Mouse (Mus musculus) adrenal gland, postnatal 25 days (tissue): ENCODE measurements at regions not wholly inside any gene's neighbourhood (a gene's known extent, or its start where the extent isn't known, plus 50 kb on each side); places are given as distances from the start of the nearest gene placed in this dataset.
"Not testable (repeated sequence)": the region's sequence is repeated elsewhere in the genome, so short reads cannot be mapped to it uniquely, and the experiment has no call there.

Experiments used
- DNase-seq: peaks from one replicate; pipeline ENCODE4 v3.0.0; 2021; ENCODE audit warnings: mixed read lengths

GRCm38 (mm10) chr12:93812963-93813733, 1878.9 kb upstream of the Flrt2 start:
- no peak for DNase-seq

DNA sequence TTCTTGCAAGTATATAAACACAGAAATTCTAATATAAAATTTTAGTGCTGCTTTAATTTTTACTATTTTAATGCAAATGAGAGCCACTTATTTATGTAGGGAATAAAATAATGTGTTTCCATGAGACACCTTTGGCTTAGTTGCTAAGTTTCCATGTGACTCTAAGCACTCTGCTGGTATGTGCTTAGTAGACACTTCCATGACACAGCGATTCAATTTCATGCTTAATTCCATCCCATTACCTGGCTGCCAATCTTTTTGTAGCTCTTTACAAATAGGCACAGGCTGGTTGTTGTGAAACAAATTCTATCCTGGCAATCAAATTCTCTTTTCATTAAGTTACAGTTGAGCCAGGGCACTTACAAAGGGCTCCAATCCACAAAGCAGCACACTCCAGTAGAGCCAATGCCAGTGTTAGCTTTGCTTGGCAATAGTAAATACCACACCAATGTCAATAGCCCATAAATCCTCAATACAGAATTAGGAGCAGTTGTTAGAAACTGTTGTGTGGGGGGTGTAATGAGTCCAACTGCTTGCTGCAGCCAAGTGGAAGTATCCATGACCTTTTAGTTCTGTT, 1841.0 kb upstream of the Flrt2 start:
- no peak for DNase-seq

DNA sequence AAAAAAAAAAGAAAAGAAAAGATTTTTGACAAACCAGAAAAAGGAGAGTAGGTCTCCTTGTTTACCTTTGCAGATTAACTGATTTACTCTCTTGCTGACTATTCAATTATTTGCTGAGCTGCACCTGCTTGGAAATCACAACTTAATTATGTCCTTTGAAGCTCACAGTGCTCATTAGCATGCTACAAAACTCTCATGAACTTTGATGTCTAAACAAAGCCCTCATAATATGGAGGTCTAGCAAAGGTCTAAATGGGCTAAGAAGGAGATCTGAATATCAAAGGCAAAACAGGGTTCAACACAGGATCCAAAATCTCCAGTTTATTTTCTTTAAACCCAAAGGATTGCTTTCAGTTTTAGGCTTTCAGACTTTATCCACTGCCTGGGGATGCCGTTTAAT, 1840.4 kb upstream of the Flrt2 start:
- DNase-seq, result no peak

- no peak for DNase-seq
Observed at GRCm38 (mm10) chr12:93885946-93886345, 1806.1 kb upstream of the Flrt2 start.

DNA sequence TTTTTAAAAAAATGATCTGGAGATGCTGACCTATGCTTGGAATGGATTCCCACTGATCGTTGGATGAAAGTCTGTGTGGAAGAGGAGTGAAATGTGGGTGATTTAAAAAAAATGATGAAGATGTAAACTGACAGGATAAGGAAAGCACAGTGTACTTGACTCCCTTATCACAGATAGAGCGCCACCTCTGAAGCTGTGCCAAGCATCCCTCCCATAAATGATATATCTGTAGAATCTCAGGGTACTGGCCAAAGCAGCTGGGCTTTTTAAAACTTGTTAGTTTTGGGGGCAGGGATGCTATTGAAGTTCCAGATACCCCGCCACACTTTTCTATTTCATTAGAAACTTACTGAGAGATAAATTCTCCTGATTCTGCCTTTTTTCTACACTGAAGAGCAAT, 1801.9 kb upstream of the Flrt2 start:
- DNase-seq, result no peak

DNA sequence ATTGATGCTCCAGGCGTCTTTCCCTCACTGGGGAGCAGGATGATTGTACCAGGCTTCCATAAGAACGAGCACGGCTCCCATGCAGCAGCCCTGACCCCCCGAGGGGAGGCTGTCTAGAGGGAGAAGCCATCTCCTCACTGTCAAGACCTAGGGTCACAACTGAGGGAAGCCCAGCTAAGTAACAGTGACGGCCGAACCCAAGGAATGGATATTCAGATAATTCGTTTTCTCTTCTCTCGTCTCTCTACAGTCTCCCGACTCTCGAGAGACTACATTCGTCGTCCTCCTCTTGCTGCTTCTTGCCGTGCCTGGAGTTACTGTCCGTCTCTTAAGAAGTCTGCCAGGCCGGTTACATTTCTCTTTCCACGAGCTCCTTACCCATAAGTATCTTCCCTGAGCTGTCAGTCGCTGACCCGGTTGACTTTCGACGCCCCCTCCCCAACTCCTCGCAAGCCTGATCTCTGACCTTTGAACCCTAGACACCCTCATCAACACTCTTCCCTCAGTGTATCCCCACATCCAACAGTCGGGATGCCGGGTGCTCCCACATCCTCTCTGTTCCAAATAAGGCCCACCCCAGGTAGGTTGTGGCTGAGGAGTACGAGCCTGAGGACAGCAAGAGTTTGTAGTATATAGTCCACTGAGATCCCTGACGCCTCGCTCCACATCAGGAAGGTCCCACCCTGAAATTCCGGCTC, 1763.3 kb upstream of the Flrt2 start:
- DNase-seq, result not testable (repeated sequence)

DNA sequence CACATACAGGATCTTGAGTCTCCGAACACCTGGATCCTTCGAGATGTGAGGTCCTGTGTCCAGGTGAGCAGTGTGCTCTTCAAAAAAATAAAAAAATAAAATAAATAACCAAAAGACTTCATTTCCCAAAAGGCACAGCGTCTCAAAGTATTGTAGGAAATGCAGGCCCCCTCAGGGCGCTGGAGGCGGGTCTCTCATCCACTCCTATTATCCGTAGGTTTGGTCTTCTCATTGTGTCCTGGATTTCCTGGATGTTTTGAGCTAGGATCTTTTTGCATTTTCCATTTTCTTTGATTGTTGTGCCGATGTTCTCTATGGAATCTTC, 1762.8 kb upstream of the Flrt2 start:
- not testable (repeated sequence) for DNase-seq

DNA sequence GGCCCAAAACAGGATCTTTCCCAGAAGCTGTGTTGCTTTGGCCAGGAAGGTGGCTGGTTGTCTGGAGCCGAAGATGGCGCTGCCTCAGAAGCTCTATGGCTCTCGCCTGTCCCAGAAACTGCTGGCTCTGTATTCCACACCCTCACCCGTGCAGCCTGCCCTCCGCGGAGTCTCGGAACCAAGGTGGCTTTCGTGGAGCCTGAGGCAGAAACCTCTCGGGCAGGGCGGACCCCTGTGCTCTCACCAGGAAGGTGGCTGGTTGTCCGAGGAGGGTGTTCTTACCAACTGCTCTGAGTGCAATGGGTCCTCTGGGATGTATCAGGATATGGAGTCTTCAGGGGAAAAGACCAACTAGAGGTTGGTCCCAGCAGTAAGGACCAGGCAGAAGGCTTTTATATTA, 1761.8 kb upstream of the Flrt2 start:
- not testable (repeated sequence) for DNase-seq

GRCm38 (mm10) chr12:93960869-93961268, 1731.2 kb upstream of the Flrt2 start:
- DNase-seq, result no peak

DNA sequence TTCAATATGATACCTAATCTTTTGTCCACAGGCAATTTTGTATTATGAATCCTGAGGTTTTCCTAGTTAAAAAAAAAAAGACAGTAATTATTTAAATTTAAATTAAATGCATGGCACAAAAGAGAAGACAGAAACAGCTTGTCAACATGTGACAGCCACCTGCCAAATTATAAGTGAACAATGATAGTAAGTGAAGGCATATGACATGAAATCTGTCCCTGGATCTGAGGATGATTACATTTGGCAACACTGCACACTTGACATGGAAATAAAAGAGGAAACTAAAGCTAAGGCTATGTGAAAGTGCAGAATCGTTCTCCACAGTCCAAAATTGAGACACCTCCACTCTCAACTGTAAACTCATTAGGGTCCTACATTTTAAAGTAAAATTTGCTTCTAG, 1710.7 kb upstream of the Flrt2 start:
- no peak for DNase-seq

GRCm38 (mm10) chr12:93991531-93991930, 1700.5 kb upstream of the Flrt2 start:
- no peak for DNase-seq

DNA sequence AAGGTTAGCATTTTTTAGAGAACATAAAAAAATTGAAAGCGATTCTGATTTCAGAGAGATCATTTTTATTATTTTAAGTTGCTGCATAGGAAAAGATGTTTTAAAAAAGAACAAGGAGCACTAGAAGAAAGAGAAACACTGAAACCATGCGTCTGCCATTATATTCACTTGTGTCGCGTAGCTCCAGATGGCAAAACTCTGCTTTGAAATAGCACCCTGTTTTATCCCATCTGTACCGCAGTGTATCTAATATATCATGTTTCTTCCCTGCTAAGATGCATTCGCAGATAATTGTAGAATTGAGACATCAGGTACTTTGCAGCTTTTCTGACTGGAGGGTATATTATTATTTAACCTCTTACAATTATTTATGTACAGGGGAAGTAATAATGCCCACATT, 1698.2 kb upstream of the Flrt2 start:
- no peak for DNase-seq

DNA sequence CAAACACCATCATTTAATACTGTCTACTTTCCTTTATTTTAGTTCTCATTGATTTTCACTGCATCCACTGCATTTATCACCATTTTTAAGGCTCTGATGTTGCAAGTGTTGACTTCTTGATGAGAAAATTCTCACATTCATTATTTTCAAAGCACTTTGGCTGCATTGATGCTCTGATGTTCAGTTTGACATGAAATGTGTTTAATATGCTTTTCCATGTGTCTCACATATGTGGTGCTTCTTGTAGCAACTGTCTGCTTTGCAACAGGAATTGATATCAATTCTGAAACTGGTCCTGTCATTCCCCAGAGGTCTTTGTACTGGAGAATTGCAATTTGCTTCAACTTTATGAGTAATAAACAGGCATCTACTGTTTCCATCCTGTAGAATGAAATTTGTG, 1676.1 kb upstream of the Flrt2 start:
- DNase-seq, result no peak

DNA sequence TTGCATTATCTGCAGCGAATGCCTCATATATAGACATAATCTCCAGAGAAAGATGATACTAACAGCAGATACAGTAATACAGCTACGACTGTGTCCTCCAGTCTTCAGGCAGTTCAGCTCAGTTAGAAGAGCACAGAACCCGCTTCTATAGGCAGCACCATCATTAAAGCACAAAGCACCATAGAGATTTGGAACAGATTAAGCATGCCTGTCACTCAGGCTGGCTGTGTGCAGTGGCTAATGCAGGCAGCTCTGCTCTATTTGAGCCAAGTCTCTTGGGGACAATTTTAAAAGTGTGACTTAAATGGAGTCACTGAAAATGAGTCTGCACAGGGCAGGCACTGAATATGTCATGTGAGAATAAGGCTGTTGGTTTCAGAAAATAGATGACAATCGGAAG, 1660.7 kb upstream of the Flrt2 start:
- DNase-seq, result no peak

- DNase-seq, result no peak
Observed at GRCm38 (mm10) chr12:94047972-94048371, 1644.1 kb upstream of the Flrt2 start.

DNA sequence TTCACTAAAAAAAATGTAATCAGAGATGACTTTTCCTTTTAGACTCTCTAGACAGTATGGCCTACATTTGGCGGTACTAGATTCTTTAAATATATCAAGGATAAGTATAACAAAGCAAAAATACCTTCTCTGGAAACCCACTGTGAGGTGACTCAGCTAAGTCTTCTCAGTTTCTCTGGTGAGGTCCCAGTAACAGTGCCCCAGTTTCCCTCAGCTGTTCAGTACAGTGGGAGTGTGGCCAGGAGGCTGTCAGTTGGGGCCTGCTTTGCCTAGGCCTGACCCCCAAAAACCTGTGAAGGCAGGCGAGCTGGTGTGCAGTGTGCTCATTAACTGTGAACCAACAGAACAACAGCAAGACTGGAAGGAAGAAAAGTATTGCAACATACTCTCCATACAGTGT, 1634.3 kb upstream of the Flrt2 start:
- no peak for DNase-seq

DNA sequence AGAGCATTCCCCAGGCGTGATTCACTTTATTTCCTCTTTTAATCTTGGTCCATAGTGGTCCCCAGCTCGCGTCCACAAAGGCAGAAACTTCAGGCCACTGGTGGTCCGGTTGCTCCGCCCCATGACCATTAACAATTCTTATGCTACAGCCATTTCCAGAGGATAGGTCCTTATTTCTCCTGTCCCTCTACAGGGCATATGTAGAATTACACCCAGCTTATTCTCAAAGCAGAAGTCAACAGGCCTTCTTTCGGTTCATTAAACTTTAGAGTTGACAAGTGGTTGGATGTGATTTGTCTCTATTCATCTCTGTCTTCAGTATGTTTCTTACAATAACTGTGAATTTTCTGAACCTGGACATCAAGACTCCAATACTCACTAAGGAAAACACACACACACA, 1632.4 kb upstream of the Flrt2 start:
- DNase-seq, result no peak

DNA sequence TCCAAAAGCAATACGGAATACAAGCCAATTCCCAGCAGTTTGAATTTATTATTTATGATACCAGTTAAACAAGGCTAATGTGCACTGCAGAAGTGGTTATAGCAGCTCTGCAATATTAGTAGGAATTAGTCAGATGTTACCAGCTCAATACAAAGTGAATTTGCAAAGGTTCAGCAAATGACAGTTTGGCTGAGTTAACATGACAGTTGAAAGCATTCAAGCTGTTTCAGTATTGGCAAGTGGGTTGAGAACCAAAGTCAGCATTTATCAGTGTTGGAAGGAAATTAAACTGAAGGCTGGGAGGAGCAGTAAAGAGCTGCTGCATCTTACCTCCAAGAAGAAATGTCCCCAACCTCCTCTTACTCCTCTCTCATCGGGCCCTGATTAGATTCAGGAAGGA, 1631.7 kb upstream of the Flrt2 start:
- no peak for DNase-seq

DNA sequence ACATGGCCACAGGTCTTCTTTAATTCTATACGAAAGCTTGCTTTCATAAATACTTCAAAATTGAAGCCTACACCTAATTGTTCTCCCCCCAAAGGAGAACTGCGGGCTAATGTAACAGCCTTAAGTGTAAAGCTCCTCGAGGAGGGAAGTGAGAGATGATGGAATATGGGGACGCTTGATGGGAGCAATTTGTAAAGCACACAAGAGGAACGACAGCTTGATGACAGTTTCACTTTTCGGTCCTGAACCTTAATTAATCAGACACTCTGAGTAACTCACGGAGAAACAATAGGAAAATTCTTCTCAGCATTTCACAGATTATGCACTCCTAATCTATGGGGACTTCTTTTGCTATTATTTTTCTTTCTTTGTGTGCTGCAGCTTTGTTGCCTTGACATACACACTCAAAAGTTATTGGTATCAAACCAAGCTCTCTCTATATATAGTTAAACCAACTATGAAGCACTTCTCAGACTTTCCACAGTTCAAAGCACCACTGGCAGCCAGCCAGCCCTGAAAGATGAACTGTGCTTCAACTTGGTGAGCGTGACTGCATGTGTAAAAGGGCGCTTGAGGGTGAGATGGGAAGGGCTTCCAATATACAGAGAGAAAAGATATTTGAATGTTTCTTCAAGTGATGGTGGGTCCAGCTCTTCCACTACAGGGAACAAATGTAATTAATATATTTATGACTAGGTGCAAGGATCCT, 1625.4 kb upstream of the Flrt2 start:
- peak; percentile 9 for DNase-seq

DNA sequence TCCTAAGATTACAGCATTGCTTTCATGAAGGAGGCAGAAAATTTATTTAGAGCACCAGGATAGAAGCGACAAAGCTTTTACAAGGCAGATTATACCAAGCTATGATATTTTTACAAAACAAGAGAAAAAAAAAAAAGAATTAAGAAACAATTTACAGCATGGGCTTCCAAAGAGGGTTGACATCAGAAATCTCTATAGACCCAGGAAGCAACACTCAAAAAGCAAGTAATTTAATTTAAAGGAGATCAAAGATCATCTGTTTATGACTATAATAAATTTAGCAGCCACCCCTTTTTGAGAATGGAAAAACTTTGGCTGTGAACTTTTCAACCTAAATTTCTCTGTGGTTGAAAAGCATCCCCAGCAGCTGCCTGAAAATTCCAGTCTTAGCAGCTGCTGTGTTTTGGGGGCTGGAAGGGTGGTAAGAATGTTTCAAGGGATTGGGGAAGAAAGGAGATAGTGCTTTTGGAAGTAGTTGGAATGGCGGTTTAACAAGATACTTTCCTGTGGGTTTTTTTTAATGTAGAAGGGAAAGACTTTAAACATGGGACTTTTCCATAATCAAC, 1621.0 kb upstream of the Flrt2 start:
- DNase-seq, result no peak

DNA sequence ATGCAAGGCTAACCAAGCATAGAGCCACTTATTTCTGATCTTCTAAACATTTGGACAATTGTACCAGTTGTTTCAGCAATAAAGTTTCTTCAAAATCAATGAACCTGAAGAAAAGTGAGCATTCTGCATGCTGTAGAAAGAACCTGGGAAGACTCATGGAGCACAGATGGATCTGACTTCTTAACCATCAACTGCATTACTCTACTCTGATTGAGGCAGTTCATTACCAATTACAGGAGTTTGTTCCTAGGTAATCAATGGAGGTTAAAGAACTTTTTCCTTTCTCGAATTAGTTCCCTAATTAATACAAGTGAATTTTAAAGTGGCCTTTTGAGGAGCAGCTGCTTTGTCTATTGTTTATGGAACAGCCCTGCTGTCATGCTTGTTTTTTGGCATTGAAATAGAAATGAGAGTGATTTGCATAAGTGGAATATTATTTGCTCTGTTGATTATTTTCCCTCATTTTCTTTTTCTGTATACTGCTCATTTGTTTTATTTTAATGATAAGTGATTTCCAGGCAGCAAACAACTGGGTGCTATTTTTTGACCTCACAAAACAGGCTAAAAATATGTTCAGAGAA, 1586.4 kb upstream of the Flrt2 start:
- DNase-seq, result no peak

- no peak for DNase-seq
Observed at GRCm38 (mm10) chr12:94150143-94150542, 1541.9 kb upstream of the Flrt2 start.
